ENCODE assay signal across 28 mouse cellular contexts in the genomic region with DNA sequence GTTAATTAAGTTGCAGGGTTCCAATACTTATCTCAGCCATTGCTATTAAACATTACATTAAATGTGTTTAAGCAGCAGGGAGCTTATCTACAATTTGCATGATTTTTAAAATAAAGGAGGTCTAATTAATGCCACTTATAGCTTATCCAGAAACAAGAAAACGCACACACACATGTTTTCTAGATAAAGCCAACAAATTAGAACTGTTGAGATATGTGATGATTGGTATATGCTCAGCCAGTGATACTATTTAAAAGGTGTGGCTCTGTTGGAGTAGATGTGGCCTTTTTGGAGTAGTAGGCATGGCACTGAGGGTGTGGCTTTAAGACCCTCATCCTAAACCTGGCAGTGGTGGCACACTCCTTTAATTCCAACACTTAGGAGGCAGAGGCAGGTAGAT. TPM values are rescaled to one million over a fixed set of nuclear protein-coding genes. Genes with fewer than 3 reads are reported as not detected.
A peak's percentile ranks its signal among the peaks of the same experiment; 100 is the strongest.
DNase-seq lines count a peak whose midpoint lies in the region; ATAC-seq and TF ChIP-seq lines count a peak whose summit lies in the region.
"Had no signal": no experiment of that assay in that cellular context is flagged by ENCODE, and none has a peak within 500 bp of the region (broad histone marks: within the 10 kb centered on the region; RNA-seq: fewer than 3 reads in every experiment).

No protein-coding gene starts in this region.

- no peaks in the 10 kb centered on the region for H3K4me1 ChIP-seq in liver, embryonic 14.5 days (replicated peaks; ENCODE audit: control insufficient read depth in 2 of 2, insufficient read depth in 2 of 2, low read length in 1 of 2)
- H3K4me1 ChIP-seq in MEL (ENCODE audit: control insufficient read depth in 1 of 2, insufficient read depth in 2 of 2, low read length in 2 of 2), result peaks cover 0 to 10% of the 10 kb centered on the region in 2 experiments; a peak in 2 of 4 replicates
- no peaks in the 10 kb centered on the region for H3K4me1 ChIP-seq in hindbrain, embryonic 16.5 days (ENCODE audit: control insufficient read depth, insufficient read depth, low read depth, low read length)
- H3K4me1 ChIP-seq: embryonic facial prominence, embryonic 13.5 days; embryonic facial prominence, embryonic 15.5 days; forebrain, embryonic 10.5 days; forebrain, embryonic 12.5 days had no signal

- no peak overlapping the region for H3K4me3 ChIP-seq in liver, embryonic 14.5 days (ENCODE audit: insufficient read depth in 1 of 2, low read depth in 2 of 2, low read length in 2 of 2)
- no peak overlapping the region for H3K4me3 ChIP-seq in MEL (ENCODE audit: control insufficient read depth in 1 of 2, insufficient read depth in 1 of 2, low read depth in 2 of 2, low read length in 2 of 2)
- no peak overlapping the region for H3K4me3 ChIP-seq in hindbrain, embryonic 16.5 days (ENCODE audit: low read length)
- H3K4me3 ChIP-seq: embryonic facial prominence, embryonic 13.5 days; embryonic facial prominence, embryonic 15.5 days; erythroblast, embryonic 14.5 days; forebrain, embryonic 10.5 days; forebrain, embryonic 12.5 days had no signal

- no peak overlapping the region for H3K9ac ChIP-seq in liver, embryonic 14.5 days (replicated peaks)
- H3K9ac ChIP-seq in MEL (ENCODE audit: control insufficient read depth, low read depth, low read length, poor library complexity, severe bottlenecking), result no peak overlapping the region
- no peak overlapping the region for H3K9ac ChIP-seq in hindbrain, embryonic 16.5 days (ENCODE audit: low read depth, low read length)
- H3K9ac ChIP-seq: embryonic facial prominence, embryonic 13.5 days; embryonic facial prominence, embryonic 15.5 days; forebrain, embryonic 12.5 days had no signal

- DNase-seq in liver, embryonic 14.5 days (ENCODE audit: low read depth in 3 of 3, low spot score in 3 of 3), result no peak
- DNase-seq in liver, result no peak
- DNase-seq in MEL (ENCODE audit: low read depth, low spot score), result no peak
- DNase-seq in MN1 (ENCODE audit: low spot score), result no peak
- DNase-seq: adrenal gland, adult 8-10 months; adrenal gland, postnatal 14 days; adrenal gland, postnatal 36 days; B cell, adult 2 months; cerebellum, adult 11-12 months; cerebellum, adult 2 months; cerebellum, adult 9-10 months; cerebellum, postnatal 10 days; cerebellum, postnatal 25 days; embryo, embryonic 11 days had no signal

- H3K4me2 ChIP-seq in liver, embryonic 14.5 days (ENCODE audit: low read depth), result no peak overlapping the region
- no peak overlapping the region for H3K4me2 ChIP-seq in hindbrain, embryonic 16.5 days (ENCODE audit: low read length)
- H3K4me2 ChIP-seq: embryonic facial prominence, embryonic 13.5 days; embryonic facial prominence, embryonic 15.5 days; forebrain, embryonic 12.5 days had no signal

- no peak for TF ChIP-seq RAD21 in MEL (IDR thresholded peaks at IDR 0.05; ENCODE audit: low read depth, low read length)

- no peaks in the 10 kb centered on the region for H3K9me3 ChIP-seq in liver, embryonic 14.5 days (ENCODE audit: control insufficient read depth, low read length)
- H3K9me3 ChIP-seq in MEL (replicated peaks; ENCODE audit: insufficient read depth, low read length), result no peaks in the 10 kb centered on the region
- no peaks in the 10 kb centered on the region for H3K9me3 ChIP-seq in hindbrain, embryonic 16.5 days (ENCODE audit: control insufficient read depth, low read length)
- H3K9me3 ChIP-seq: embryonic facial prominence, embryonic 13.5 days; embryonic facial prominence, embryonic 15.5 days; forebrain, embryonic 10.5 days; forebrain, embryonic 12.5 days; G1E had no signal

- ATAC-seq in liver, embryonic 14.5 days (ENCODE audit: insufficient read depth), result no peak
- peak; percentile 60 for ATAC-seq in megakaryocyte progenitor cell, adult 5-6 weeks (replicated peaks; ENCODE audit: poor library complexity)
- no peak for ATAC-seq in hindbrain, embryonic 16.5 days
- ATAC-seq: activated CD4-positive, CD25-positive, alpha-beta regulatory T cell, adult 4 months; CD4-positive, CD25-positive, alpha-beta regulatory T cell, adult 4 months; forebrain, embryonic 14.5 days; forebrain, embryonic 16.5 days; Patski had no signal

- no peak overlapping the region for H3K27ac ChIP-seq in liver, embryonic 14.5 days
- H3K27ac ChIP-seq in MEL (ENCODE audit: control insufficient read depth, low read depth, low read length), result no peak overlapping the region
- H3K27ac ChIP-seq in hindbrain, embryonic 16.5 days (ENCODE audit: low read depth, low read length), result no peak overlapping the region
- H3K27ac ChIP-seq: embryonic facial prominence, embryonic 13.5 days; embryonic facial prominence, embryonic 15.5 days; forebrain, embryonic 10.5 days; forebrain, embryonic 12.5 days had no signal

- no peaks in the 10 kb centered on the region for H3K27me3 ChIP-seq in liver, embryonic 14.5 days (ENCODE audit: control insufficient read depth, insufficient read depth, low read length)
- no peaks in the 10 kb centered on the region for H3K27me3 ChIP-seq in MEL (ENCODE audit: control insufficient read depth in 1 of 2, insufficient read depth in 2 of 2, low read length in 2 of 2)
- no peaks in the 10 kb centered on the region for H3K27me3 ChIP-seq in hindbrain, embryonic 16.5 days (replicated peaks; ENCODE audit: control insufficient read depth, insufficient read depth, low read length)
- H3K27me3 ChIP-seq: CH12.LX; embryonic facial prominence, embryonic 13.5 days; embryonic facial prominence, embryonic 15.5 days; forebrain, embryonic 12.5 days had no signal

- H3K79me2 ChIP-seq in MEL (ENCODE audit: control insufficient read depth, insufficient read depth, low read length, poor library complexity), result no peaks in the 10 kb centered on the region

- no peaks in the 10 kb centered on the region for H3K36me3 ChIP-seq in liver, embryonic 14.5 days (replicated peaks; ENCODE audit: control insufficient read depth, insufficient read depth, low read depth)
- peaks cover 0 to 10% of the 10 kb centered on the region in 2 experiments; a peak in 1 of 4 replicates for H3K36me3 ChIP-seq in MEL (ENCODE audit: control insufficient read depth in 1 of 2, insufficient read depth in 2 of 2, low read length in 2 of 2)
- no peaks in the 10 kb centered on the region for H3K36me3 ChIP-seq in hindbrain, embryonic 16.5 days (ENCODE audit: control insufficient read depth, insufficient read depth, low read length)
- H3K36me3 ChIP-seq: embryonic facial prominence, embryonic 13.5 days; embryonic facial prominence, embryonic 15.5 days; forebrain, embryonic 10.5 days; forebrain, embryonic 12.5 days; G1E had no signal

- 47% methylated on average over 1 of the region's 1 CpGs for WGBS in liver, embryonic 14.5 days (ENCODE audit: insufficient replicate concordance)
- WGBS in hindbrain, embryonic 16.5 days, result 84% methylated on average over 1 of the region's 1 CpGs

- no peak for TF ChIP-seq POLR2A in MEL (IDR thresholded peaks at IDR 0.05; ENCODE audit: control insufficient read depth in 1 of 2, insufficient read depth in 1 of 2, low read depth in 1 of 2, low read length in 2 of 2, poor library complexity in 1 of 2)

- TF ChIP-seq EP300 in liver, embryonic 14.5 days (IDR thresholded peaks at IDR 0.05; ENCODE audit: low read depth), result 0 out of 2 replicates have a peak, but pooled peaks have one; percentile 8
- peak in 1 of 2 experiments; percentile 34; a peak in 1 of 4 replicates for TF ChIP-seq EP300 in MEL (IDR thresholded peaks at IDR 0.05; ENCODE audit: low read depth in 1 of 2, low read length in 2 of 2)

- no peak for TF ChIP-seq CTCF in liver, embryonic 14.5 days (IDR thresholded peaks at IDR 0.05; ENCODE audit: low read depth)
- no peak for TF ChIP-seq CTCF in MEL (IDR thresholded peaks at IDR 0.05 in 2 of 3, conservative IDR thresholded peaks at IDR 0.05 in 1 of 3; ENCODE audit: control insufficient read depth in 1 of 3, insufficient read depth in 1 of 3, low read depth in 2 of 3, low read length in 3 of 3, poor library complexity in 1 of 3, severe bottlenecking in 1 of 3)

TF ChIP-seq in MEL, 35 proteins besides CTCF, POLR2A, EP300 and RAD21:
- TF ChIP-seq MYB (IDR thresholded peaks at IDR 0.05; ENCODE audit: low read depth, low read length) (no peak), ETS1 (IDR thresholded peaks at IDR 0.05; ENCODE audit: low read depth, low read length) (0 out of 2 replicates have a peak, but pooled peaks have one; percentile 10)

RNA-seq across cellular contexts. Expression of gene Serbp1, which starts 25.6 kb away (rescaled TPM):
- polyA plus RNA-seq in liver, embryonic 14.5 days (2012; rRNA removed), result 125 and 336 TPM in 2 replicates
- 339 and 380 TPM in 2 replicates for polyA plus RNA-seq in liver, embryonic 14.5 days (2014; fragmentation: Nextera tagmentation; extraction: Ambion mirVana)
- 1,043 and 1,179 TPM in 2 replicates for total RNA-seq in MEL (2012; rRNA removed)
- polyA plus RNA-seq in MEL (2012; ENCODE audit: insufficient read depth in 1 of 2, insufficient read length in 2 of 2, low read depth in 1 of 2, low replicate concordance in 2 of 2, missing spikeins in 1 of 2), result 1,000 to 10,000 TPM; 1,049 to 1,809 TPM
- 1,237 and 1,242 TPM in 2 replicates for total RNA-seq in megakaryocyte progenitor cell, adult 5-6 weeks (2015)
- total RNA-seq in megakaryocyte progenitor cell, adult 5-6 weeks (2017), result 2,350 and 2,917 TPM in 2 replicates
- 277 and 281 TPM in 2 replicates for polyA plus RNA-seq in hindbrain, embryonic 16.5 days (2015; fragmentation: Nextera tagmentation; extraction: Ambion mirVana)
